Mouse (Mus musculus) forebrain, embryonic 16.5 days (tissue): ENCODE results near the gene Copz1. TPM values are rescaled to one million over a fixed set of nuclear protein-coding genes. Genes with fewer than 3 reads are reported as not detected.
"Not testable (repeated sequence)": the region's sequence is repeated elsewhere in the genome, so short reads cannot be mapped to it uniquely, and the experiment has no call there.

ENCODE experiments used
- ATAC-seq: fragments of 200-750 bp; cut with Nextera tagmentation; 2 replicates; pipeline ENCODE4 v1.8.0; 2017; ENCODE audit warnings: mild to moderate bottlenecking, moderate library complexity
- H3K27ac ChIP-seq: fragments of 300-500 bp; sonication (generic); 2 replicates; pipeline ENCODE4 v1.5.1; 2014; ENCODE audit warnings: low read length, control low read depth
- H3K27me3 ChIP-seq: fragments of 300-500 bp; sonication (generic); replicated peaks from 2 replicates; pipeline ENCODE4 v1.6.1; 2014; ENCODE audit warnings: low read length; ENCODE audit not compliant: control insufficient read depth, insufficient read depth
- H3K36me3 ChIP-seq: fragments of 300-500 bp; sonication (generic); 2 replicates; pipeline ENCODE4 v1.6.1; 2014; ENCODE audit not compliant: control insufficient read depth, insufficient read depth
- H3K4me1 ChIP-seq: fragments of 300-500 bp; sonication (generic); replicated peaks from 2 replicates; pipeline ENCODE4 v1.6.1; 2014; ENCODE audit warnings: low read length; ENCODE audit not compliant: control insufficient read depth, insufficient read depth
- H3K4me2 ChIP-seq: fragments of 300-500 bp; sonication (generic); 2 replicates; pipeline ENCODE4 v1.6.1; 2014; ENCODE audit warnings: mild to moderate bottlenecking, low read length, control low read depth
- H3K4me3 ChIP-seq: fragments of 300-500 bp; sonication (generic); replicated peaks from 2 replicates; pipeline ENCODE4 v1.5.1; 2014; ENCODE audit warnings: mild to moderate bottlenecking, low read length, control low read depth
- H3K9ac ChIP-seq: fragments of 300-500 bp; sonication (generic); replicated peaks from 2 replicates; pipeline ENCODE4 v1.6.1; 2014; ENCODE audit warnings: low read depth, low read length, control low read depth
- H3K9me3 ChIP-seq: fragments of 300-500 bp; sonication (generic); 2 replicates; pipeline ENCODE4 v1.6.1; 2016; ENCODE audit warnings: low read length; ENCODE audit not compliant: control insufficient read depth
- WGBS: fragments of 180-500 bp; shearing (Covaris S2); extraction: QIAGEN DNeasy Blood & Tissue Kit; methylation state at CpG from one replicate; pipeline ENCODE4 v1.1.7; 2014; 5-methylcytosine and 5-hydroxymethylcytosine counted together
- polyA plus RNA-seq: library from polyadenylated mRNA; unstranded; fragments of >200 nt; fragmentation: Nextera tagmentation; extraction: Ambion mirVana; gene quantifications from 2 replicates; pipeline ENCODE4 v1.2.1, GENCODE M21; 2015

Gene Copz1
- polyA plus RNA-seq, 1 experiment from 2014 or later = 221 TPM

DNA sequence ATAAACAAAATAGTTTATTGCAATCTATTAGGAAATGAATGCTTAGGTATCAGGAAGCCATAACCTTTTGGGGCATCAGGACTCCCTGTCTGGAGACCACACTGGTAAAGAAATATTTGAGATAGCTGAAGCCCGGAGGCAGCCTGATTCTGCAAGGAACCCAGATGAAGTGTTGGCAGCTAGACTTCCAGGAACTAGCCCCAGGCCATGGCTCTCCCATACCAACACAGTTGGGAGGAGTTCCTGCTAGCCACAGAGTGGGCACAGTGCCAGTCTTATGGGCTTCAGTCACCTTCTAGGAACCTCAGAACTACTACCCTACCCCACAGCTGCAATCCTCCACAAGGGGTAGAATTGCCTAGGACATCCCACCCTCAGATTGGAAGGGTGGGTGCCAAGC is 12.5 kb upstream of the Copz1 start:
- no peaks in the 10 kb centered on the region for H3K9me3 ChIP-seq
- no peaks in the 10 kb centered on the region for H3K36me3 ChIP-seq
- WGBS = 61% methylated on average over 1 of the region's 1 CpGs
- H3K27ac ChIP-seq = no peak overlapping the region
- ATAC-seq = no peak
- peaks cover 3% of the 10 kb centered on the region; the same call in 1 of the 2 replicates for H3K4me1 ChIP-seq
- no peak overlapping the region for H3K4me3 ChIP-seq
- no peak overlapping the region for H3K4me2 ChIP-seq
- peaks cover 4% of the 10 kb centered on the region; the same call in 1 of the 2 replicates for H3K27me3 ChIP-seq
- H3K9ac ChIP-seq = no peak overlapping the region

DNA sequence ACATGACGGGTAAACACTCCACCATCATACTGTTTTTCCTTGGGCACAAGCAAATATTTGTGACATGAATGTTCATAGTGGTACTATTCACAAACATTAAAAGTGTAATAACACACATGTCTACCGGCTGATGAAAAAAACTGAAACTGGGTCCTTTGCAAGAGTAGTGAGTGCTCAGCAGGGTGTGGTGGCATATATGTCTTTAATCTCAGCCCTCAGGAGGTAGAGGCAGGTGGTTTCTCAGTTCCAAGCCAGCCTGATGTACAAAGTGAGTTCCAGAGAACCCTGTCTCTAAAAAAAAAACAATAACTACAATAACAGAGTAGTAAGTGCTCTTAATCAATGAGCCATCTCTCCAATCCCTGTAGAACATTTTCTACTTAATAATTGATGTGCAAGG is 7.7 kb upstream of the Copz1 start:
- H3K9ac ChIP-seq = no peak overlapping the region
- no peaks in the 10 kb centered on the region for H3K4me1 ChIP-seq
- H3K4me3 ChIP-seq = no peak overlapping the region
- no peaks in the 10 kb centered on the region for H3K36me3 ChIP-seq
- WGBS = 91% methylated on average over 2 of the region's 2 CpGs
- H3K27me3 ChIP-seq = no peaks in the 10 kb centered on the region
- no peaks in the 10 kb centered on the region for H3K9me3 ChIP-seq
- ATAC-seq = no peak
- H3K27ac ChIP-seq = no peak overlapping the region
- no peak overlapping the region for H3K4me2 ChIP-seq

DNA sequence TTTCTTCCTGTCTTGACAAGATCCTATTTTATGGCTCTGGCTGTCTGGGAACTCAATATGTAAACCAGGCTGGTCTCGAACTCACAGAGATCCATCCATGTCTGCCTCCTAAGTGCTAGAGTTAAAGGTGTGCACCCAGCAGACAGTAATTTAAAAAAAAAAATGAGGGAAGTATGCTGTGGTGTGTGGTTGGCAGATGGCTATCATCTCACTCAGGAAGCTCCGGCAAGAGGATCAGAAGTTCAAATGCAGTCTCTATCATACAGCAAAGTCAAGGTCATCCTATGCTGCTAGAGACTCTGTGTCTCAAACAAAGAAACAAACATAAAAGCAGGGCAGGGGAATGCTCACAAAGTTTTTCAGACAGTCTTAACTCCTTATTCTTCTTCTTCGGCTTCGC is 3.6 kb upstream of the Copz1 start:
- Histone ChIP-seq H3K27me3 (no peaks in the 10 kb centered on the region), H3K27ac (no peak overlapping the region), H3K9me3 (no peaks in the 10 kb centered on the region), H3K4me2 (no peak overlapping the region), H3K4me1 (peaks cover 6% of the 10 kb centered on the region), H3K36me3 (no peaks in the 10 kb centered on the region), H3K4me3 (no peak overlapping the region), H3K9ac (no peak overlapping the region)
- no peak for ATAC-seq
- 84% methylated on average over 4 of the region's 4 CpGs for WGBS

DNA sequence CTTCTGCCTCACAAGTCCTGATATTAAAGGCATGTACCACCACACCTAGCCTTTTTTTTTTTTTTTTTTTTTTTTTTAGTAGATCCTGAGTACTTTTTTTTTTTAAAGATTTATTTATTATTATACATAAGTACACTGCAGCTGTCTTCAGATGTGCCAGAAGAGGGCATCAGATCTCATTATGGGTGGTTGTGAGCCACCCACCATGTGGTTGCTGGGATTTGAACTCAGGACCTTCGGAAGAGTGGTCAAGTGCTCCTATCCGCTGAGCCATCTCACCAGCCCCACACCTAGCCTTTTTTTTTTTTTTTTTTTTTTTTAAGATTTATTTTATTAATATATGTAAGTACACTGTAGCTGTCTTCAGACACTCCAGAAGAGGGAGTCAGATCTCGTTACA is 3.4 kb downstream of the Copz1 start:
- not testable (repeated sequence) for H3K9me3 ChIP-seq, H3K4me2 ChIP-seq, H3K27ac ChIP-seq, H3K36me3 ChIP-seq, H3K4me3 ChIP-seq, H3K27me3 ChIP-seq, ATAC-seq, H3K9ac ChIP-seq
- H3K4me1 ChIP-seq = peaks cover 12% of the 10 kb centered on the region
- 84% methylated on average over 3 of the region's 3 CpGs for WGBS

DNA sequence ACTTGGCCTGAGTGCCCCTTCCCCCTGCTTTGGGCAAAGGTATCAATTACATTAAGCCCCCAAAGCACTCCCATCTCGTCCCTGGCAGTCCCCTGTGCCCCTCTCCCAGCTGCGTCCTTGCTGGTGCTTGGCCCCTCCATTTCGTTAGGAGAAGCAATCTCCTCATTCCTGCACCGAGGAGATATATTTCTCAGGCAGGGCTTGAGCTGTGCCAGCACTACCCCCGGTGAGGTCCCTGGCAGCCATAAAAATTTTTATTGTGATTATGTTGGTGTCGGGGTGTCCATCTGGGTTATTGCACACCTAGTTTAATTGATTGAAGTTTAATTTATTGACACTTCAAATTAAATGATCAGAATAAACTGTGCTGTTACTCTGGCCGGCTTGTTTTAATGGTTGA is 5.4 kb downstream of the Copz1 start:
- ATAC-seq = no peak
- H3K9ac ChIP-seq = no peak overlapping the region
- 61% methylated on average over 7 of the region's 7 CpGs for WGBS
- no peak overlapping the region for H3K27ac ChIP-seq
- H3K27me3 ChIP-seq = no peaks in the 10 kb centered on the region
- no peaks in the 10 kb centered on the region for H3K9me3 ChIP-seq
- no peak overlapping the region for H3K4me2 ChIP-seq
- peaks cover 12% of the 10 kb centered on the region for H3K4me1 ChIP-seq
- H3K36me3 ChIP-seq = no peaks in the 10 kb centered on the region
- no peak overlapping the region for H3K4me3 ChIP-seq

DNA sequence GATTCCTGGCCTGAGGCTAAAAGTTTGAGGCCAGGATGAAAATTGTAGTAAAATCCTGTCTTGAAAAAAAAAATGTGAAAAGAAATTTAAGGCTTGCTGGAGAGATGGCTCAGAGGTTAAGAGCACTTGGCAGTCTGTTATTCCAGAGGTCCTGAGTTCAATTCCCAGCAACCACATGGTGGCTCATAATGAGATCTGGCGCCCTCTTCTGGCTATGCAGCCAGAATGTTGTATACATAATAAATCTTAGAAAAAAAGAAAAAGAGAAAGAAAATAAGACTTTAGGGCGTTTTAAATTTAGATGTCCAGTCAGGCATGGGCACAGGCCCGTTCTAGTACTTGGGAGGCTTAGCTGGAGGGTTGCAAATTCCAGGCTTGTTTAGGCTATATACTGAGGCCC is 7.2 kb downstream of the Copz1 start:
- Histone ChIP-seq H3K27me3 (no peaks in the 10 kb centered on the region), H3K36me3 (no peaks in the 10 kb centered on the region), H3K27ac (no peak overlapping the region), H3K9me3 (no peaks in the 10 kb centered on the region), H3K9ac (no peak overlapping the region), H3K4me3 (no peak overlapping the region), H3K4me2 (no peak overlapping the region), H3K4me1 (0 out of 2 replicates have a peak, but pooled peaks cover under 1% of the 10 kb centered on the region)
- WGBS = 61% methylated on average over 3 of the region's 3 CpGs
- ATAC-seq = no peak

DNA sequence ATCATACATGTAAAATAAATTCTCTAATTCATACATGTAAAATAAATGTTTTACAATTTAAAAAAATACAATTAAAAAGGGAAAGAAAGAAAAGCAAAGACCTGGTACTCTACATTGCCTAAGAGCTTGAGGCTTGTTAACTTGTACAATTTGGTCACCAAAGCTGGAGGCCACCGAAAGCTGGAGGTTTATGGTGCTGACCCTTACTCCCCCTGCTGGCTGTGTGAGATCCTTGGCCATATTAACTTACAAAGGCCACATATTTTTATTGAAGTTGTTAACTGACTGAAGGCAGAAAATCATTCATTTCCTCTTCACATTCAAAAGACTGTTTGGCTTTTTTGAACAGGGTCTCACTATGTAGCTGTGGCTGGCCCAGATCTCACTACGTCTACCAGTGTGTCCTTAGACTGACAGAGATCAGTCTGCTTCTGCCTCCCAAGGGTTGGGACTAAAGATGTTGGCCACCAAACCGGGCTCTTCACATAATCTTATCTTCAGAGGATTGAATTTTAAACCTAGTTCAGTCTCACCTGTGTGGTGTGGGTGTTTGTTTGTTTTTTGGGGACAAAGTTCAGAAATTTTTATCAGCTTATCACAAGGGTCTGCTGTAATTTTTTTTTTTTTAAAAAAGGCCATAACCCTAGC is 8.4 kb downstream of the Copz1 start:
- no peak for ATAC-seq
- Histone ChIP-seq H3K4me1 (peaks cover 10% of the 10 kb centered on the region), H3K9ac (no peak overlapping the region), H3K27me3 (no peaks in the 10 kb centered on the region), H3K4me3 (no peak overlapping the region), H3K4me2 (no peak overlapping the region), H3K36me3 (no peaks in the 10 kb centered on the region), H3K9me3 (no peaks in the 10 kb centered on the region), H3K27ac (no peak overlapping the region)
- WGBS = 72% methylated on average over 3 of the region's 3 CpGs

DNA sequence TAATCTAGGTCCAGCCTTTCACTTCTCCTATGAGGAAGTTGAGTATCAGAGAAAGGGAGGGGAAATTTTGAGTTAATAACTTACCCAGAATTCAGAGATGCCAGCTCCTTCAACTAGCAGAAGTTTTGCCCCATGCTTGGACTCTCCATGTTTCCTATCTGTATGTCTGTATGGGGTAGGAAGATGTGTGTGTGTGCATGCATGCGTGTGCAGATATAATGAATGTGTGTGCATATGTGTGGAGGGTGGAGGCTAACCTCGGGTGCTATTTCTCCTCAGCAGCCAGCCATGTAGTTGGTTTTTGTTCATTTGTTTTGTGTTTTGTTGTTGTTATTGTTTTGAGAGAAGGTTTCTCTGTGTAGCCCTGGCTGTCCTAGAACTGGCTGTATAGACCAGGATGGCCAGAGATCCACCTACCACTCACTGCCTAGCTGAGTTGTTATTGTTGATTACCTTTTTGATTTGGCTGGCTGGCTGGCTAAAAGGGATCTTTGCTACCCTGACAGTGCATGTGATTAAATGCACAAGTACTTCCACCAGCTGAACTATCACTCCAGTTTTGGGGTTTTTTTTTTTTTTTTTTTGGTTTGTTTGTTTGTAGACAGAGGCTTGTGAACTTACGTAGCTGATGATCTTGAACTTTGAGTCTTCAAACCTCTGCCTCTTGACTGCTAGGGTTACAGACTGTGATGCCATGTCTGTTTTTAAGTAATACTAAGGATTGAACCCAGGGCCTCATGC is 9.1 kb downstream of the Copz1 start:
- no peak overlapping the region for H3K27ac ChIP-seq
- H3K4me1 ChIP-seq = peaks cover 13% of the 10 kb centered on the region
- no peak overlapping the region for H3K4me3 ChIP-seq
- ATAC-seq = no peak
- H3K4me2 ChIP-seq = no peak overlapping the region
- no peaks in the 10 kb centered on the region for H3K9me3 ChIP-seq
- H3K27me3 ChIP-seq = no peaks in the 10 kb centered on the region
- H3K36me3 ChIP-seq = no peaks in the 10 kb centered on the region
- WGBS = 96% methylated on average over 3 of the region's 3 CpGs
- no peak overlapping the region for H3K9ac ChIP-seq

DNA sequence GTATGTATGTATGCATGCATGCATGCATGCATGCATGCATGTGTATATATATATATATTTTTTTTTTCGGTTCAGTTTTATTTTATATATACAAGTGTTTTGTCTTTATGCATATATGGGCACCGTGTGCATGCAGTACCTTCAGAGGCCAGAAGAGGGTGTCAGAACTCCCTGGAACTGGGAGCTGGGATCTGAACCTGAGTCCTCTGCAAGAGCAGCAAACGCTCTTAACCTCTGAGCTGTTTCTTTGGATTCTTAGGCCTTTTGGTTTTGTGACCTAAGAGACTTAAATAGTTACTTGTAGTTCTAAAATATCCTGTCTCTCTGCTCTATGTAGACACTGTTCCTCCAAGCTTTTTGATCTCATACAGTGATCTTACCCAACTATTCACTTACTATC is 11.6 kb downstream of the Copz1 start:
- Histone ChIP-seq H3K27me3 (no peaks in the 10 kb centered on the region), H3K9ac (no peak overlapping the region), H3K27ac (no peak overlapping the region), H3K9me3 (no peaks in the 10 kb centered on the region), H3K4me2 (no peak overlapping the region), H3K4me3 (no peak overlapping the region), H3K36me3 (no peaks in the 10 kb centered on the region), H3K4me1 (peaks cover 13% of the 10 kb centered on the region)
- WGBS = 47% methylated on average over 3 of the region's 3 CpGs
- no peak for ATAC-seq
